Mouse (Mus musculus): ENCODE measurements around the gene Dnaja1.

The Dnaja1 gene

GRCm38 (mm10) chr4:40722011-40722666 is at the start of gene Dnaja1:
Dnaja1 (plus strand) TSS chr4:40722150.
- peak; percentile 92 for DNase-seq (ENCODE audit: low read depth, low spot score)

- no peak for DNase-seq (ENCODE audit: low read depth, low spot score)
These were observed 48.4 kb upstream of the Dnaja1 start for GRCm38 (mm10) chr4:40673526-40673925.

GRCm38 (mm10) chr4:40676338-40676737 is 45.6 kb upstream of the Dnaja1 start:
- DNase-seq (ENCODE audit: low read depth, low spot score): no peak

GRCm38 (mm10) chr4:40677132-40677531 is 44.8 kb upstream of the Dnaja1 start:
- DNase-seq (ENCODE audit: low read depth, low spot score): peak; percentile 20

- no peak for DNase-seq (ENCODE audit: low read depth, low spot score)
These were observed 41.6 kb upstream of the Dnaja1 start for GRCm38 (mm10) chr4:40680250-40680860.

GRCm38 (mm10) chr4:40681908-40682307 is 40.0 kb upstream of the Dnaja1 start:
- peak; percentile 62 for DNase-seq (ENCODE audit: low read depth, low spot score)

GRCm38 (mm10) chr4:40682359-40682758 is 39.6 kb upstream of the Dnaja1 start:
- DNase-seq (ENCODE audit: low read depth, low spot score): no peak

GRCm38 (mm10) chr4:40683306-40683705 is 38.6 kb upstream of the Dnaja1 start:
- DNase-seq (ENCODE audit: low read depth, low spot score): no peak

GRCm38 (mm10) chr4:40691100-40691499 is 30.9 kb upstream of the Dnaja1 start:
- no peak for DNase-seq (ENCODE audit: low read depth, low spot score)

- no peak for DNase-seq (ENCODE audit: low read depth, low spot score)
These were observed 24.9 kb upstream of the Dnaja1 start for GRCm38 (mm10) chr4:40697059-40697458.

- no peak for DNase-seq (ENCODE audit: low read depth, low spot score)
These were observed 21.7 kb upstream of the Dnaja1 start for GRCm38 (mm10) chr4:40700216-40700615.

GRCm38 (mm10) chr4:40701796-40702195 is 20.2 kb upstream of the Dnaja1 start:
- no peak for DNase-seq (ENCODE audit: low read depth, low spot score)

- peak; percentile 91 for DNase-seq (ENCODE audit: low read depth, low spot score)
These were observed 18.9 kb upstream of the Dnaja1 start, which contains the start of gene Aptx for GRCm38 (mm10) chr4:40702797-40703709. Aptx (minus strand) TSS chr4:40703194.

GRCm38 (mm10) chr4:40703710-40704275 is 18.2 kb upstream of the Dnaja1 start:
- no peak for DNase-seq (ENCODE audit: low read depth, low spot score)

- no peak for DNase-seq (ENCODE audit: low read depth, low spot score)
These were observed 4.8 kb upstream of the Dnaja1 start for GRCm38 (mm10) chr4:40717141-40717540.

- no peak for DNase-seq (ENCODE audit: low read depth, low spot score)
These were observed 1.0 kb upstream of the Dnaja1 start for GRCm38 (mm10) chr4:40720910-40721309.

GRCm38 (mm10) chr4:40722687-40723460 is 924 bp downstream of the Dnaja1 start:
- DNase-seq (ENCODE audit: low read depth, low spot score): peak; percentile 61

- DNase-seq (ENCODE audit: low read depth, low spot score): no peak
These were observed 3.2 kb downstream of the Dnaja1 start for GRCm38 (mm10) chr4:40725141-40725540.

GRCm38 (mm10) chr4:40725554-40725953 is 3.6 kb downstream of the Dnaja1 start:
- no peak for DNase-seq (ENCODE audit: low read depth, low spot score)

- DNase-seq (ENCODE audit: low read depth, low spot score): no peak
These were observed 5.3 kb downstream of the Dnaja1 start for GRCm38 (mm10) chr4:40727247-40727646.

GRCm38 (mm10) chr4:40731262-40731661 is 9.3 kb downstream of the Dnaja1 start:
- DNase-seq (ENCODE audit: low read depth, low spot score): no peak

Data from retina, postnatal 7 days (tissue).